ENCODE assay signal across 10 mouse cellular contexts in the genomic region with DNA sequence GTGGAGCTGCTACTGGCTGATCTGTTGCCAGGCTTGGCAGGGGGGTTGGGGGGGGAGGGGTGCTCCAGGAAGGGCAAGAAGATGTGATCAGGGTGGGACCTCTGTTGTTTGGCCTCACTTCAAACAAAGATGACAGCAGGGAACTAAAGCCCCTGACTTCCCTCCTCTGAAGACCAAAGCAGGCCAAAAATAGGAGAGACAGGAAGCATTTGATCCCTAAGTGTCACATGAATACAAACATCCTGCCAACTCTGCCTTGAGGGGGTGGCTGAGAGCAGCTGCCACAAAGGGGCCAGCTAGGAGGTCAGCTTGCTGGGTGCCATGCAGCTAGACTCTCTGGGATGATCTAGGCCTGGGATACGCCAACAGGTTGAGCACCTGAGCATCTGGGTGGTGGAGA. TPM values are rescaled to one million over a fixed set of nuclear protein-coding genes. Genes with fewer than 3 reads are reported as not detected.
DNase-seq lines count a peak whose midpoint lies in the region; ATAC-seq lines count a peak whose summit lies in the region.
"Had no signal": no experiment of that assay in that cellular context is flagged by ENCODE, and none has a peak within 500 bp of the region (broad histone marks: within the 10 kb centered on the region; RNA-seq: fewer than 3 reads in every experiment).

No protein-coding gene starts in this region.

- no peaks in the 10 kb centered on the region for H3K9me3 ChIP-seq in erythroblast, embryonic 14.5 days (ENCODE audit: control insufficient read depth, low read length)
- no peaks in the 10 kb centered on the region for H3K9me3 ChIP-seq in liver, embryonic 16.5 days (replicated peaks; ENCODE audit: control insufficient read depth, low read length)
- H3K9me3 ChIP-seq in midbrain, embryonic 13.5 days, result no peaks in the 10 kb centered on the region

- H3K4me3 ChIP-seq in erythroblast, embryonic 14.5 days (replicated peaks), result peak overlapping the region; percentile 67
- H3K4me3 ChIP-seq in liver, embryonic 16.5 days (ENCODE audit: low read depth, low read length), result peak overlapping the region; percentile 55; the same call in 1 of the 2 replicates
- no peak overlapping the region for H3K4me3 ChIP-seq in midbrain, embryonic 13.5 days (replicated peaks)

- H3K36me3 ChIP-seq in erythroblast, embryonic 14.5 days (ENCODE audit: control insufficient read depth), result peaks cover 81% of the 10 kb centered on the region
- H3K36me3 ChIP-seq in liver, embryonic 16.5 days (ENCODE audit: control insufficient read depth, insufficient read depth), result no peaks in the 10 kb centered on the region
- H3K36me3 ChIP-seq in midbrain, embryonic 13.5 days, result no peaks in the 10 kb centered on the region

- 65% methylated on average over 1 of the region's 1 CpGs for WGBS in liver, embryonic 16.5 days (ENCODE audit: insufficient replicate concordance)
- 90% methylated on average over 1 of the region's 1 CpGs for WGBS in midbrain, embryonic 13.5 days

- intact Hi-C loops in heart, postnatal 10 days (cut with DNase I), result no loop called here

- DNase-seq in 416B (ENCODE audit: low read depth), result peak; percentile 65
- DNase-seq in heart, postnatal 10 days, result peak; percentile 38 to 48
- no peak for DNase-seq in testis, postnatal 10 days (ENCODE audit: low spot score)
- DNase-seq in embryo, embryonic 11 days, result no peak
- DNase-seq: retina, postnatal 1 day had no signal

- peak overlapping the region; percentile 3; the same call in 1 of the 2 replicates for H3K9ac ChIP-seq in liver, embryonic 16.5 days (ENCODE audit: low read depth, low read length)
- H3K9ac ChIP-seq in midbrain, embryonic 13.5 days (replicated peaks), result no peak overlapping the region

- peaks cover 92% of the 10 kb centered on the region for H3K4me1 ChIP-seq in erythroblast, embryonic 14.5 days (ENCODE audit: control insufficient read depth)
- peaks cover 59% of the 10 kb centered on the region for H3K4me1 ChIP-seq in liver, embryonic 16.5 days (ENCODE audit: control insufficient read depth, low read depth, low read length)
- peaks cover 13% of the 10 kb centered on the region; the same call in 1 of the 2 replicates for H3K4me1 ChIP-seq in midbrain, embryonic 13.5 days (replicated peaks)

- H3K4me2 ChIP-seq in liver, embryonic 16.5 days (ENCODE audit: low read depth, low read length), result peak overlapping the region; percentile 58
- H3K4me2 ChIP-seq in midbrain, embryonic 13.5 days (replicated peaks), result no peak overlapping the region

- no peaks in the 10 kb centered on the region for H3K27me3 ChIP-seq in erythroblast, embryonic 14.5 days (ENCODE audit: control insufficient read depth)
- H3K27me3 ChIP-seq in liver, embryonic 16.5 days (ENCODE audit: control insufficient read depth, insufficient read depth, low read depth, low read length), result no peaks in the 10 kb centered on the region
- H3K27me3 ChIP-seq in midbrain, embryonic 13.5 days, result no peaks in the 10 kb centered on the region

- ATAC-seq in erythroblast, adult 5-6 weeks (replicated peaks; ENCODE audit: low FRiP score, poor library complexity, severe bottlenecking), result no peak
- no peak for ATAC-seq in liver, embryonic 16.5 days (ENCODE audit: low read depth)
- ATAC-seq in midbrain, embryonic 13.5 days, result no peak

- peak overlapping the region; percentile 8 for H3K27ac ChIP-seq in liver, embryonic 16.5 days (ENCODE audit: low read length)
- H3K27ac ChIP-seq in midbrain, embryonic 13.5 days, result no peak overlapping the region

RNA-seq across cellular contexts. Expression of a gene that starts 56.3 kb away (rescaled TPM):
- 141 and 161 TPM in 2 replicates for polyA plus RNA-seq in erythroblast, embryonic 14.5 days (2012)
- 827 TPM in 2 replicates for total RNA-seq in erythroblast, adult 5-6 weeks (2015; ENCODE audit: low replicate concordance)
- total RNA-seq in erythroblast, adult 5-6 weeks (2017; ENCODE audit: low replicate concordance), result 564 and 619 TPM in 2 replicates
- 10 to 100 TPM; 20.8 to 25.1 TPM for total RNA-seq in heart, postnatal 10 days (2021)
- 126 and 128 TPM in 2 replicates for polyA plus RNA-seq in liver, embryonic 16.5 days (2015; fragmentation: Nextera tagmentation; extraction: Ambion mirVana)
- polyA plus RNA-seq in midbrain, embryonic 13.5 days (2015; fragmentation: Nextera tagmentation; extraction: Ambion mirVana), result 25.8 and 28.7 TPM in 2 replicates
- polyA plus RNA-seq: C2C12 had no signal

Comparison
In these comparisons a context has a peak if more than half of its experiments do, and no peak if none do; other contexts are left out.
1. DNase-seq: peak in 416B (single experiment) and heart, postnatal 10 days (2 of 2); none in testis, postnatal 10 days (single experiment) and embryo, embryonic 11 days (single experiment).